Mouse (Mus musculus): Measurements from ENCODE around the gene Sin3a.
A peak's percentile ranks its signal among the peaks of the same experiment; 100 is the strongest.

Sin3a gene

DNA sequence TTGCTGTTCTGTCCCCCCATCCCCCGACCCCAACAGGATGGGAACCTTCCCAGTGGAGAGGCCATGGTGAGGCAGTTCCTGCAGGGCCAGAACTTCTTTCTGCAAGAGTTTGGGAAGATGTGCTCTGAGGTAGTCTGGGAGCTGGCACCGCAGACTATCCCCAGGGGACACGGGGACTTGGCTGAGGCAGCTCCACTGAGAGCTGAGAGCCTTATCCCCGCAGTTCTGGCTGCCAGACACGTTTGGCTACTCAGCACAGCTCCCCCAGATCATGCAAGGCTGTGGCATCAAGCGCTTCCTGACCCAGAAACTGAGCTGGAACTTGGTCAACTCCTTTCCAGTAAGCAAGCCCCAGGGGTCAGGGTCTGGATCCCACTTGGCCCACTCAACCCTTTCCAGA, 65.4 kb downstream of the Sin3a start:
- DNase-seq (ENCODE audit: low read depth, low spot score), result no peak

DNA sequence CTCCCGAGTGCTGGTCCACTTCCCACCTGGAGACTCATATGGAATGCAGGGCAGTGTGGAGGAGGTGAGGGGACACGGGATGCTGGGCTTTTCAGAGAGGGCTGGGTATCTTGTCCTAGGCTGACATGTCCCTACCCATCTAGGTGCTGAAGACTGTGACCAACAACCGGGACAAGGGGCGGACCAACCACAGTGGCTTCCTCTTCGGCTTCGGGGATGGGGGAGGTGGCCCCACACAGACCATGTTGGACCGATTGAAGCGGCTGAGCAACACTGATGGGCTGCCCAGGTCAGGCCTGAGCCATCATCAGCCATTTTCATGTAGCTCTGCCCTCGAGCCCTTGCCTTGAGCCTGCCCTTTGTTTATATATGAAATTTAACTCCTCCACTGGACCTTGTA, 65.9 kb downstream of the Sin3a start:
- no peak for DNase-seq (ENCODE audit: low read depth, low spot score)

DNA sequence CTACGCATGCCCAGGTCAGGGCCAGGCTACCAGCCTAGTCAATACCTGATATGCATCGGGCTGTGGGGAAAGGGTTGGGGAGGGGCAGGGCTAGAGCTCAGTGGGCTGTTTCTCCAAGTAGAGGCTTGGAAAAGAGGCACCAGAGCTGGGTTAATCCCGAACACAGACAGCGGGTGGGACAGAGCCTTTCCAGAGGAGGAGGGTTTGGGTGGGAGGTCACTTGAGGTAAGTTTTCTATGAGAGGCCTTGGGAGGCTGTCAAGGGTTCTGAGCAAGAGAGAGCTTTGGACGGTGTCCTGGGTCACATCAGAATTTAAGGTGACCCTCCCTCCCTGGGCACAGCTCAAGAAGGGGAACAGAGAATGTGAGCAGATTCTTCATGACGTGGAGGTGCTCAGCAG, 66.7 kb downstream of the Sin3a start:
- DNase-seq (ENCODE audit: low read depth, low spot score), result no peak

DNA sequence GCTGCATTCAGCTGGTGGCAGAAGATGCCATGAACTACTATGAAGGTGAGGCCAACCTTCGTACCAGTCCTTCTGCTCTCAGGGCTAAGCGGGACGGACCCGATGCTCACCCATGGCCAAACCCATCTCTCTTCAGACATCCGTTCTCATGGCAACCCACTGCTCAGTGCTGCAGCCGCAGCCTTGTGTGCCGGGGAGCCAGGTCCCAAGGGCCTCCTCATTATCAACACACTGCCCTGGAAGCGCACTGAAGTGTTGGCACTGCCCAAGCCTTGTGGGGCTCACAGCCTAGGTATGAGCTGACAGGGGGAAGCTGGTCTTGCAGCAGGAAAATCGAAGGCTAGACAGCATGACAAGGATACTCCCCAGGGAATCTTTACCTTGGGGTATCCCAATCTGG, 67.3 kb downstream of the Sin3a start:
- no peak for DNase-seq (ENCODE audit: low read depth, low spot score)

DNA sequence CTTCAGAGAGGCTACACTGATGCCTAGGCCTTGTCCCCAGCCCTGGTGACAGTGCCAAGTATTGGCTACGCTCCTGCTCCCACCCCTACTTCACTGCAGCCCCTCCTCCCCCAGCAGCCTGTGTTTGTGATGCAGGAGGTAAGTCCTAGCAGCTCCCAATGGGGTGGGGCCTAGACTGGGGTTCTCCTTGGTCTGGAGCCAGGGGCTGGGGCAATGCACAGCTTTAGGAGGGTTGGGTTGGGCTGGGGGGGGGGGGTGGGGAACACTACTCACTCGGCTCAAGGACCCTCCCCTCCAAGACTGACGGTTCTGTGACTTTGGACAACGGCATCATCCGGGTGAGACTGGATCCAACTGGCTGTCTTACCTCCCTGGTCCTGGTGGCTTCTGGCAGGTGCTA, 67.7 kb downstream of the Sin3a start:
- peak; percentile 51 for DNase-seq (ENCODE audit: low read depth, low spot score)

DNA sequence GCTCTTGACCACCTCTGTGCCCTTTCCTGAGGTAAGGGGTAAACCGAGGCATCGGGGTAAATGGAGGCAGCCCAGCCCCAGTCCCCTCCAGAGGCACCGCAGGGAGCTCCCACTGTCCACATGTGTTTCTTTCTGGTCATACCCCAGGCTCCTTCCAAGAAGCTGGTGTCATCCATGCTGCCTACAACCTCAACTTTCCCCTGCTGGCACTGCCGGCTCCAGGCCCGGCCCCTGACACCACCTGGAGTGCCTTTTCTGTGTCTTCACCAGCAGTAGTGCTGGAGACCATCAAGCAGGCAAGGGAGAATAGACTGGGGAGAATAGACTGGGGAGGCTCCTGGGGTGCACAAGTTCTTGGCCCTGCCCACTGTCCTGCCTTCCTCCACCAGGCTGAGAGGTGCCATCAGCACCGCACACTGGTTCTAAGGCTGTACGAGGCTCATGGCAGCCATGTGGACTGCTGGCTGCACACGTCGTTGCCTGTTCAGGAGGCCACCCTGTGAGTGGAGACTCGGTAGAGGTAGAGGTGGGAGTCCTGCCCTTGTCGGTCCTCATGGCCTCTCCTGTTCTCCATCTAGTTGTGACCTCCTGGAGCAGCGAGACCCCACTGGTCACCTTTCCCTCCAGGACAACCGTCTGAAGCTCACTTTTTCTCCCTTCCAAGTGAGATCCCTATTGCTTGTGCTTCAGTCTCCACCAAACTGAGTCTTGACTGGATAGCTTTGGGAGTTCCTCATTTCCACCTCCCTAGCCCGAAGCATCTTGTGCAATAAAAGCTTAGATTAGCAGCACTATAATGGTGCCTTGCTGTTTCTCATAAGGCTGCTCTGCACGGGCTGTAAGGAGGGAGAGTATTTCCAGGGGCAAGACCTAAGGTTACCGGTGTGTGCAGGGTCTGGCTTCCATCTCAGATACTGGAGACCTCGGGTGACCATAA, 69.8 kb downstream of the Sin3a start:
- DNase-seq (ENCODE audit: low read depth, low spot score), result no peak

DNA sequence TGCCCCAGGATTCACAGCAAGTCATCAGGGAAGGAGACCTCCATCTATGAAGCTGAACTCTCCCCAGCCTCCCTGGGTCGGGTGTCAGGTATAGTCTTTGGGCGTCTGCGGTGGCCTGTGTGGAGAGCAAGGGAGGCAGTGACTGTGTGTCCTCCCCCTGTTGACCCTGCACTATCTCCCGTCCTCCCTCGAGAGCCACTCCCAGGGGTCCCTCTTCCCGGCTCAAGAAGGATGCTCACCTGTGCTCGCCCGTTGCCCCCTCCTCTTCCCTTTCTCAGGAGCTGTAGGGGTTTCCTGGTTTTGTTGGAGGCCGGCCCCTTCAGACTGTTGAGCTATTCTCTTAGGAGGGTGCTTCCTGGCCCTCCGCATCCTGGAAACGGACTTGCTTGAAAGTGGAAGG, 71.4 kb downstream of the Sin3a start:
- no peak for DNase-seq (ENCODE audit: low read depth, low spot score)

DNA sequence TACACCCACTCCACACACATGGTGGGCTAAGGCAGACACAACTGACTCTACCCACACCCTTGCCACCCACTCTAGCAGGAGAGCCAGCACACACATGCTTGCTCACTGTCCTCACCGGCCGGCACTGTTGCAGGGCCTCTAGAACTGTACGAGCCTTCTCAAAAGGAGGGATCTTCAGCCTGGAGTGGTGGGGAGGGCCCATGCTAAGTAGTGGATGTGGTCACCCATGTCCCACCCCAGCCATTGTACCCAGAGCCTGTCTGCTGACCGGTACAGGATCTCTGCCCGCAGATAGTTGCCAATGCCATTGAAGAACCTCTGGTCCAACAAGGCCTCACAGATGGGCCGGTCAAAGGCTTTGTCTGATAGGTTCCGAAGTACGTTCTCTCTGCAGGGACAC, 73.0 kb downstream of the Sin3a start:
- no peak for DNase-seq (ENCODE audit: low read depth, low spot score)

DNA sequence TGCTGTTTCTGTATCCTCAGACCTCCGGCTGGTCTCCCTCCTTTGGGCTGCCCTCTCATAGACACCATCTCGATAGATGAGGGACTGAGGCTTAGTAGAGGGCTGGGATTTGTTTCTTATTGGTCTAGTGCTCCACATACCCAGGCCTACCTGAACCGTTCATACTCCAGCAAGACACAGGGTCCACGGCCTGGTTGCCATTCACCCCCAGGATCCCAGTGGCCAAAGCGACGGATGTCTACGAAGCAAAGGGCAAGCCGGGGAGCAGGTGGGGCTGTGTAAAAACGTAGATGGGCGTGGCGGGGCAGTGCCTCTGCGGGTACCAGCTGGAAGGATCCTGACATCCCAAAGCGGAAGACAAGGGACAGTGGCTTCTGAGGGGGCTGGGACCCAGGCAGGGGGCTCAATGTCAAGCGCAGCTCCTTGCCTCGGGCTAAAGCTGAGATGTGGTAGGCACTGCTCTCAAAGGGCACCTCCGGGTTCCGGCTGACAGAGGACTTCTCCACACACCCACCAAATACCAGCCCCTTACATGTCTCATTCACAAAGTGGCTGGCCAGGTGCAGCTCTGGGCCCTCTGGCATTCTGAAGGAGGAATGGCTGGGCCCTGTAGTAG, 74.7 kb downstream of the Sin3a start:
- DNase-seq (ENCODE audit: low read depth, low spot score), result no peak

DNA sequence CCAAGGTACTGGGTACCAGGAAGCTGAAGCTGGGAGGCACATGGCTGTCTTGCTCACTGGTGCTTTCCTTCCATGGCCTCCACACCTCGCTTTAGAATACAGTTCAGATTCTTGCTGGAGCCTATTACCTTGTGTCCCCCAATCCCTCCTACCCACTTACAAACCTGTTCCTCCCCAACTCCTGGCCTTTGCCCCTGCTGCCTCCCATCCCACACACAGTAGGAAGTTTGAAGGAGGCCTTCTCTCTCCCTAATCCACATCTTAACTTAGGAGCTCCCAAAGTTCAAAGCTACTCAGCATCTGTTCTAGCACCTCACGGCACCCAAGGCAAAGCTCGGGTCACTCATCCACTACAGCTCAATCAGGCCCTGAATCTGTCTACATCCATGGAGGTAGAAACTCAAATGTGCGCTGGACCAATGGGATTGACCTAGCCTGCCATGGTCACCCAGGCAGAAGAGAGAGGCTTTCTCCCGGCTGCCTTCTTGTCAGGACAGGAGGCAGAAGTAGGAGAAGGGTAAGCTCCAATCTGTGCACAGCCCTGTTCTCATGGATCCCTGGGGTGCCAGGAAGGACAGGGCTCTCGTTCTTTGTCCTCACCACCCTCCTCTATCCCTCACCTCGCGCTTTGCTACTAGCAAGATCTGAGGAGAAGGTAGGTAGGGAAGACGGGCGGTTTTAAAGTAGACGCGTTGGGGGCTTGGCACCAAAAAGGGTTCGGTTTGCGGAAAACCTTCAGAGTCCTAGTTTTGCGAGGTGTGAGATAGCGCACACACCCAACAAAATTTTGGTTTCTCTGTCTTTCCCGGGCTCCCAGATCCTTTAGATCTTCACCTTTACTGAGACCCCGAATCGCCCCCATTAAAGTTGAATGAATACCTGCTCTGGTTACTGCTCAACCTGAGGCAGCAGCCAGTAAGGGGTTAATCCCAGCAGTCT, 75.6 kb downstream of the Sin3a start:
- peak; percentile 33 for DNase-seq (ENCODE audit: low read depth, low spot score)

DNA sequence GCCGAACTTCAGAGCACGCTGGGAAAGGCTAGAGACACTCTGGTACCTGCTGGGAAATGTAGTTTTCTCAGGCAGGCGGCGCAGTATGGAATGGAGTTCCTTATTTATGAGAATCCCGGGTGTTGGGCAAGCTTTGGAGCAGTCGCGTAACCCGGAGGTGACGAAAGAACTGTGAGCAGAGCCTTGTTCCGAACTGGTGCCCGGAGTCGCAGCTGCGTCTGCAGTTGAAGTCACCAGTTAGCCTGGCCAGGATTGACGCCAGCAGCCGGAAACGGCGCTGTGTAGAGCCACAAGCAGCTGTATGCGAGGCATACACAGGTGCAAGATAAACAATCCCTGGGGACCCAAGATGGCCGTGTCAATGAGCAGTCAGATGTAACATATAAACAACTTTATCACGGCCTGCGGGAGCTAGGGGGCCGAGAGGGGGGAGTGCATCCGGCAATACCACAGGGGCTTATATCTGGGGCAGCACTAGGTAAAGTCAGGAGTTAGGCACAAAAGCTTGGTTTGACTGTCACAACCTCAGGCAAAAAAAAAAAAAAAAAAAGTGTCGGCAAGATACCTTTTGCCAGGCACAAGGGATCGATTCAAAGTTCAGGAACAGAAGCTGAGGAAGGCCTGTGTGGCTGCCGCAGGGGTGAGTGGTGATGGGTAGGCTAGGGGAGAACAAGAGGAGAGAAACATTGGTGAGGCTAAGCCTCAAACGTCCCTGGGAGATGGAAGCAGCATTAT, 76.5 kb downstream of the Sin3a start, which contains the start of gene Neil1:
TSS of gene Neil1 (minus strand) at position 162 of the 735 bp plus-strand sequence.
- peak; percentile 93 for DNase-seq (ENCODE audit: low read depth, low spot score)

DNA sequence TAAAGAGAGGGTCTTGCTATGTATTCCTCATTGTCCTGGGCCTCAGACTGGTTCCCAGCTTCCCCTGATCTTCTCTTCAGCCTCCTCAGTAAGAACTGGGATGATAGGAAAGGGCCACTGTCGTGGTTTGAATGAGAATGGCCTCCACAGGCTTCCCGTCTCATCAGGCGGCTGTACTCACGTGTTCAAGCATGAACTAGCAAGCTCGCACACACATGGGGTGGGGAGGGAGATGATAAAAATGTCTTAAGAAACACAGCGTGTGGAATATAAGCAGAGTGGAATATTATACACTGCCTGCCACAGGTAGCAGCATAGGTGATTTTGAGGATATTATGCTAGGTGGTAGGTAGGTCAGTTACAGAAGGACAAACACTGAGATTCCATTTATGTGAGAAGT, 77.2 kb downstream of the Sin3a start:
- peak; percentile 49 for DNase-seq (ENCODE audit: low read depth, low spot score)

DNA sequence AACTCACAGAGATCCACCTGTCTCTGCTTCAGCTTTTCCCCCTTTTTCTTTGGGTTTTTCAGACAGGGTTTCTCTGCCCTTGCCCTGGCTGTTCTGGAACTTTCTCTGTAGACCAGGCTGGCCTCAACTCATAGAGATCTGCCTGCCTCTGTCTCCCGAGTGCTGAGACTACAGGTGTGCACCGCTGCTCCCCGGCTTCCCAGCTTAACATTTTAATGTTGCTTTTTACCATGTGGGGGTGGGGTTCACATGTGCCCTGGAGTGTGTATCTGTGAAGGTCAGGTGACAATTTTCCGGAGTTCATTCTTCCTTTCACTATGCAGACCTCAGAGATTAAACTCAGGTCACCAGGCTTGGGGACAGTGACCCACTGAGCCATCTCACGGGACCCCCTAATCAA, 78.4 kb downstream of the Sin3a start:
- DNase-seq (ENCODE audit: low read depth, low spot score), result no peak

DNA sequence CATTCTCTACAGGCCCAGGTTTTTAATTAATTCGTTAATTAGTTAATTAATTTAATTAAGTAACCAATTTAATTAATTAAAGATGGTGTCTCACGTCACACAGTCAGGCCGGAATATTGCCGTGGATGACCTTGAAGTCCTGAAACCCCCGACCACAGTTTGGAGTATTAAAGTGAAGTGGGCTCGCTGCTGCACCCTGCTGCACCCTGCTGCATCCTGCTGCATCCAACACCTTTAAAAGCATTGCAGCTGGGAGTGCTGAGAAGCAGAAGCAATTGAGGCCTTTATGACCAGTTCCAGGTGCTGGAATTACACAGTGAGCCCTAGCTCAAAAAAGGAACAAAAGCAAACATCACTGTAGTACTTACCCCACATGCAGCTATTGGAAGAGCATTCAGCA, 80.5 kb downstream of the Sin3a start:
- DNase-seq (ENCODE audit: low read depth, low spot score), result no peak

DNA sequence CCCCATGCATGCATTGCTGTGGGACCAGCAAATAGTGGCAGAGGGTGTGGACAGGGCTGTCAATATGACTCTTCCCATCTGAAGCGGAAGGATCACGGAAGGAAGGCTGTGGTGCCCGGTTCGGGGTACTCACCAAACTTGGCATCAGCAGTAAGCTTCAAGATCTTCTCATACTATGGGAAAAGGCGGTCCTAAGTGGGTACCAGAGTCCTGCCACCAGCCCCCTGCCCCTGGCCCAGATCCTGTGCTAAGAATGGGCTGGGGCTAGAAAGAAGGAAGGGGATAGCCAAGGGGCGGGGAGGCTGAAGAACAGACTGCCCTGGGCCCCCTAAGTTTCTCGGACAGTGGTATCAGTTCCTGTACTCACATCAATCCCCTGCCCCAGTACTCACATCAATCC, 84.5 kb downstream of the Sin3a start:
- no peak for DNase-seq (ENCODE audit: low read depth, low spot score)

DNA sequence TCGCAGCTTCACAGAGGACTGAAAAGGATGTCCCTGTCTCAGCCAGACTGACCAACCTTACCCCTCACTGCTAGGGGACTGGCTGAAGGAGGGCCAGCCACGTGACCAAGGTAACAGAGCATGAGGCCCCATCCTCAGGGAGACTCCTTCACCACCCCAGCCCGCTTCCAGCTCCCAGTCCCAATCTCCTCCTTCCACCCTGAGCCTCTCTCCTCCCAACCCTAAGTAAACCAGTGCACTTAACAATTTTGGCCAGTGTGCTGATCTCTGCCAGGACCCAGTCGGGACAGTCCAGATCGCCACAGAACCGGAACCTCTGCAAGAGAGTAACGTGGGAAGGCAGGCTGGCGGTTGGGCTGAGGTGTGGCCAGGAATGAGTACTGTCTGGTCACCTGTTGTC, 85.0 kb downstream of the Sin3a start:
- no peak for DNase-seq (ENCODE audit: low read depth, low spot score)

DNA sequence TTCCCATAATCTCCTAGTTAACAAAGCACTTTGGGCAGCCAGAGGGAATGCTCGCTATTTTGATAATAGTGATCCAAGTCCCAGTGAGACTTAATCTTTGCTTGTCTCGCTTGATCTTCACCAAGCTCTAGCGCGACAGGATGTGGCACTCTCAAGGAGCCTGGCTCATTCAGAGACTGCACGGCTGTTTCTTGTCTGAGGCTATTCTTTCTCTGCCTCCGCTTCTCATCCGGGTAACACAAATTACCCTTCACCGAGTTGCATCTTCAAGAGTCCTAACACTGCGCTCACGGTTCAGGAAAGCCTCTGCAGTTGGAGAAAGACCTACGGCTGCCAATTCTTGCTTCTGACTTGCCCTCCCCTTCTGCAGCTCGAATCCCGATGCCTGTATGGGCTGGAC, 85.7 kb downstream of the Sin3a start:
- DNase-seq (ENCODE audit: low read depth, low spot score), result peak; percentile 27

DNA sequence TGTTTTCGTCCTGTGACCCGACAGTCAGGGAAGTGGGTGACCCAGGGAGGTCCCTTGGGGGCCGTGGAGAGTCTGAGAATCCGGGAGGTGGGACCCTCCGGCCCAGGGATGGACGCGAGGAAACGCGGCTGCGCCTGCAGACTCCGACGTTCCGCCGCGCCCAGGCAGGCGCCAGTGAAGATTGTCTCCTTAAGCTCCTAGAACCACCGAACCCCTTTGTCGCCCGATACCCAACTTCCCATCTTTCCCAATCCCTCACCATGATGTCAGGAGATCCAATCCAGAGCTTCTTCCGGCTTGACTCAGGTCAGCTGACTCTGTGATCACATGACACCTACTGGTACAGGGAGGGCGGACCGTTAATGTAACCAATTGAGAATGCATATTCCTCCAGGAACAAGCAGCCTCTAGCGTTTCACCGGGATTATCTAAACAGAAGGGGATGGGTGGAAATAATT, 86.2 kb downstream of the Sin3a start, which contains the start of gene Commd4:
TSS of gene Commd4 (minus strand) at position 319 of the 458 bp plus-strand sequence.
- peak; percentile 99 for DNase-seq (ENCODE audit: low read depth, low spot score)

DNA sequence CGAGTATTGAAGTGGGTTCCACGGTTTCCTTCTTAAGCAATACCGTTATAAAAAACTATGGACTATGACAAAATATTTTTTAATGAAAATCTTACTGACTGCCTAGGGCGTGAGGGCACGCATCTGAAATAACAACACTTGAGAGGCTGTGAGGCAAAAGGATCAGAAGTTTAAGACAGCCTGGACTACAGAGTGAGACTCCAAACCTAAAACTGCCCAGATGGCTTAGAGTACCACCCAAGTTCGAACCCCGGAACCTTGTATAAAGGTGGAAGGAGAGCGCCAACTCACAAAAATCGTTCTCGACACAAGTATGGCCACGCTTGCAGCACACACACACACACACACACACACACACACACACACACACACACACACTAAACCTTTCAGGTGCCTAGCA, 86.7 kb downstream of the Sin3a start:
- no peak for DNase-seq (ENCODE audit: low read depth, low spot score)

DNA sequence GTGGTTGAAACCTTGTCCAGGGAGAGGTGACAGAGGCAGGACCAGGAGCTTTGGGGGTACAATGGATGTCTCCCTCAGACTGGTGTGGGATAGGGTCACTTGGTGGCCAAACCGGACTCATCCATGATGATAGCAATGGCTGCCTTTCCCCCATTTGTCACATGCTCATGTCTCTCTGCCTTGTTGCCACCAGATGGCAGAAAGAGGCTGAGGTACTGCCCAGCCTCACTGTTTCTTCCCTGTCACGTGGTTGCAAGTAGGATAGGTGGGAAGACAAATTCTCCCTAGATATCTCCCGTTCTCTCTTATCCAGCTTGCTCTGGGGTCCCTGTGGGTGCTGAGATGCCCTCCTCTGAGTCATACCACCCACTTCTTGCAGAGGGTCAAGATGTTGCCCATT, 90.7 kb downstream of the Sin3a start:
- DNase-seq (ENCODE audit: low read depth, low spot score), result peak; percentile 84

DNA sequence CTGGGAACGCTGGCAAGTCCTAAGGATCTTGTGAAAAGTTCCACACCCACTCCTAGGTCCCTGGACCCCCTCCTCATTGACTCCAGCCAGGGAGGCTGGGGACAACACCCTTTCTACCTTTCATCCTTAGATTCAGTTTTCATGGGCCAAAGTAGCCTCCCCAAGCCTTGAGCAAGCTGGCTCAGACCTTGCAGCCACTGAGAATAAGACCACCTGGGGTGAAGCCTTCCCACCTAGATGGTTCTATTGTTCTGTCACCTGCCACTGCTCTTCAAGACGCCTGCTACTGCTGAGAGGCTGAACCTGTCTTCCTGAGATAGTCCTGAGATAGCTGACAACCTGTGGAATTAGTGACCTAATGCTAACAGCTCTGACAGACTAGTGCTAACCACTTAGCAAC, 91.3 kb downstream of the Sin3a start:
- peak; percentile 91 for DNase-seq (ENCODE audit: low read depth, low spot score)
